Mouse (Mus musculus): ENCODE data around the gene Gm17334. TPM values are rescaled to one million over a fixed set of nuclear protein-coding genes. Genes with fewer than 3 reads are reported as not detected.

Gm17334 gene
- polyA plus RNA-seq, 1 experiment from 2014 or later = not detected

DNA sequence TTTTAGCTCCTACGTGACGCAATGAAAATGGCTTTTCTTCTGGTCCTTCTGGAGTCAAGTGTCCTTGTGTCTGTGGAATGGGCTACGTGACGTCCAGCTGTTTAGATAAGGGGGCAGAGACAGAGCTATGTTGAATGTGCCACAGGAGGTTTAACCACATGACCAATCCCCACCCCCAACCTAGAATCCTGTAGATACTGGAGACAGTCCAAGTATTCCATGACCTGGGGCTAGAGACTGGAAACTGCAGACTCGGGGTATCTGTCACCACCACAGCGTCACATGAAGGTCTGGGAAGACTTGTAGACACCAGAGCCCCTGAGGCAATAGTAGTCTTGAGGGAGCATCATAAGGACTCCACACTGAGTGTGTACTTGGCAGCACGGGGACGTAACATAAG, 22.8 kb upstream of the Gm17334 start:
- Histone ChIP-seq H3K4me1 (peaks cover 15% of the 10 kb centered on the region), H3K27me3 (replicated peaks) (no peaks in the 10 kb centered on the region), H3K27ac (replicated peaks) (no peak overlapping the region), H3K4me3 (replicated peaks) (no peak overlapping the region), H3K4me2 (no peak overlapping the region), H3K9me3 (replicated peaks) (no peaks in the 10 kb centered on the region), H3K36me3 (no peaks in the 10 kb centered on the region), H3K9ac (replicated peaks) (no peak overlapping the region)
- no peak for ATAC-seq (ENCODE audit: low FRiP score)
- WGBS = 71% methylated on average over 8 of the region's 8 CpGs

DNA sequence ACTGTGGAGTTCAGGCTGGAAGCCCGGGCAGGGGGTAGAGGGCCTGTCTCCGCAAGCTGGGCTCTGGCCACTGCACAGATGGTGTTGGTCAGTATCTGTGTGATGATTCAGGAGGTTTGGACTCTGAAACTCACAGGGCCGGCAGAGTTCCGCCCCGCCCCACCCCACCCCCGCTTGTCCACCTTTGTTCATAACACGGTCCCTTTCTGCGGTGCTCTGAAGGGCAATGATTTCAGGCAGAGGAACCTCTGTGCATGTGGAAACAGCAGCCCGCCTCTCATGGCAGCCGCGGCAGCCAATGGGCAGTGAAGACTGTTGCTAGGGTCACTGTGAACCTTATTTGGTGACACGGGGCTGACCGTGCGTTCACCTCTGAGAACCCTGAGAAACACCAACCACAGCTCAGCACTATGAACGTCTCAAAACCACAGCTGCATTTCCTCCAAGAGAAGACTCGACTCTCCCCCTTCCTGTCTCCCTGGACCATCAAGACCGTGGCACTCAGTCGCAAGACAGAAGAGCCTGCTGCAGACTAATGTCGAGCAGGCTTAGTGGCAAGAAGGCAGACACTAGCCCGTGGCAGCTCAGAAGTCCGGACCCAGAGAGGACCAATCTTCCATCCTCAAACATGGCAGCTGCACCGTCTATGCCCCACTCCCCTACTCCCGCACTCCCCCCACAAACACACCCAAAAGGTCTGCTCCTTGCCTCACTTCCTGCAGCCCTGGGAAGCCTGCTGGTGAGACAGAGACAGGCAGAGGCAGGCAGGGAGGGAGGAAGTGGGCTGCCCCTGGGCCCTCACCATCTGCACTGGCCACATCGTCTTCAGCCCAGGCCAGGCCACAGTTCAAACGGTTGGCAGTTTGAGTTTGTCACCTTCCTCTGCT, 21.9 kb upstream of the Gm17334 start:
- no peak overlapping the region for H3K4me3 ChIP-seq (replicated peaks)
- no peaks in the 10 kb centered on the region for H3K36me3 ChIP-seq
- H3K9ac ChIP-seq (replicated peaks) = no peak overlapping the region
- no peak overlapping the region for H3K4me2 ChIP-seq
- H3K27me3 ChIP-seq (replicated peaks) = no peaks in the 10 kb centered on the region
- ATAC-seq (ENCODE audit: low FRiP score) = no peak; the same call in 1 of the 2 replicates
- peaks cover 15% of the 10 kb centered on the region for H3K4me1 ChIP-seq
- no peaks in the 10 kb centered on the region for H3K9me3 ChIP-seq (replicated peaks)
- WGBS = 64% methylated on average over 25 of the region's 25 CpGs
- H3K27ac ChIP-seq (replicated peaks) = no peak overlapping the region

DNA sequence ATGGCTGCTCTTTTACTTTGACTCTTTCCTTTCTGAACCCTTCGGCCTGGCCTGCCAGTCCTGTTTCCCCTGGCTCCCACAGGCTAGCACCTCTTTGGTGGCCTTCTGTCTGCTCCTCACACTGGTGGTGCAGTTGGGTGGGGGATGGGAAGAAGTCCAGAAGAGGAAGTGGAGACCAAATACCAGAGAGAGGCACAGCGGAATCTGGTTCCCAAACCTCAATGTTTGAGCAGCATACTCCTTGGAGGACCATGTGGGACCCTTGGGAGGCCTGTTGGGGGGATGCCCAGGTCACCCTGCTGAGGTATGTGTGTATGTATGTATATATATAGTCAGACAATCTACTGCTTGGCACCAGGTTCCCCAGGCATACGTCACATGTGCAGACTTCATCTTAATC, 21.0 kb upstream of the Gm17334 start:
- Histone ChIP-seq H3K27me3 (replicated peaks) (no peaks in the 10 kb centered on the region), H3K27ac (replicated peaks) (no peak overlapping the region), H3K9me3 (replicated peaks) (no peaks in the 10 kb centered on the region), H3K9ac (replicated peaks) (no peak overlapping the region), H3K4me3 (replicated peaks) (no peak overlapping the region), H3K4me1 (peaks cover 15% of the 10 kb centered on the region), H3K4me2 (no peak overlapping the region), H3K36me3 (no peaks in the 10 kb centered on the region)
- no peak for ATAC-seq (ENCODE audit: low FRiP score)
- WGBS = 87% methylated on average over 3 of the region's 3 CpGs

DNA sequence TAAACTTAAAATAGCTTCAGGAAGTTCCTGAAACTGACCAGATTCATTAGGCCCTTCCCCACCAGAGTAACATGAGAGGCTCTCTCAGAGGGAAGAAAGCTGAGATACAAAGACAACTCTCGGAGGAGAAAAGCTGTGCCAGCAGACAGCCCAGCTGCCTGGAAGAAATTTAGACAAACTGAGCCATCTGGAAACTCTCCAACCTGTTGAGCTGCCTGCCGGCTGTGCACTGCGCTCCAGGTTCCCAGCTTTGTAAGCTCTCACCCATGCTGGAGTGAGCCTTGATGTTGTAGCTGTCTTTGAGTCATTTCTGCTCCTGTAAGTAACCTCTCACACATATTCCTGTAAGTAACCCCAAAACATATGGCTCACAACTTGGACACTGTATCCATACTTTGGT, 20.0 kb upstream of the Gm17334 start:
- H3K4me3 ChIP-seq (replicated peaks) = no peak overlapping the region
- no peaks in the 10 kb centered on the region for H3K36me3 ChIP-seq
- H3K4me1 ChIP-seq = peaks cover 15% of the 10 kb centered on the region
- no peak overlapping the region for H3K27ac ChIP-seq (replicated peaks)
- no peaks in the 10 kb centered on the region for H3K9me3 ChIP-seq (replicated peaks)
- 77% methylated on average over 3 of the region's 3 CpGs for whole genome bisulfite sequencing
- no peak for ATAC-seq (ENCODE audit: low FRiP score)
- no peak overlapping the region for H3K4me2 ChIP-seq
- no peak overlapping the region for H3K9ac ChIP-seq (replicated peaks)
- H3K27me3 ChIP-seq (replicated peaks) = no peaks in the 10 kb centered on the region

DNA sequence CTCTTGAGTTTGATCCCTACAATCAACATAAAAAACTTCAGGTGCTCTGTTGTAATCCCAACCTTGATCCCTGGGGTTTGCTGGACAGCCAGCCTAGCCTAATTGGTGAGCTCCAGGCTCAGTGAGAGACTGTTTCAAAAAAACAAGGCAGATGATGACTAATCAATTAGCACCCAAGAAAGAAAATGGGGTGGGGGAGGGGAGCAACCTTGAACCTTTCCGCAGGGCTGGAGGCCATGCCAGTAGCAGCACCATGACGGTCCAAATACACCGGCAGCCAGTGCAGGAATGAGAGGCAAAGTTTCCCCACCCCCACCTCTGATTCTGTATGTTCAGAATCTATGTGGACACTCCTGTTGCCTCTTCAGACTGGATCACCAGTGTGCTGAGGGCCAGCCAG, 16.3 kb upstream of the Gm17334 start:
- Histone ChIP-seq H3K4me1 (no peaks in the 10 kb centered on the region), H3K9me3 (replicated peaks) (no peaks in the 10 kb centered on the region), H3K4me2 (no peak overlapping the region), H3K27ac (replicated peaks) (no peak overlapping the region), H3K9ac (replicated peaks) (no peak overlapping the region), H3K27me3 (replicated peaks) (no peaks in the 10 kb centered on the region), H3K4me3 (replicated peaks) (no peak overlapping the region), H3K36me3 (no peaks in the 10 kb centered on the region)
- WGBS = 83% methylated on average over 3 of the region's 3 CpGs
- ATAC-seq (ENCODE audit: low FRiP score) = no peak

DNA sequence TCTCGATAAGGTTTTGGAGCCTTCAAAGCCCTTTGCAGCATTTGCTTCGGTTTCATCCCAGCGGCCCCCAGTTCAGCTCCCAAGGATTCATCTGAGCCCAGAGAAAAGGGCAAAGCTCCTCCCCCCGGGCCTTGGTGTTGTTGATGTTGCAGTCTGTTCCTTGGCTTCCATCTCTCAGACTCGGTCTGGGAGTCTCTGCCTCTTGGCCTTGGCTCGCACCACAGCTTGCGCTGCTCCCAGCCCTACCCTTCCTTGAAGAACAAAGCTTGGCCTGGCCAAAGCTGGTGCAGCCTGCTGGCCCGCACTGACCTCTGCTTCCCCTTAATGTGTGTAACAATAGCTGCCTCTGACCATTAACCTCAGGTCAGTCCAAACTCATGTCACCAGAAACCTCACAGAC, 15.2 kb upstream of the Gm17334 start:
- H3K9me3 ChIP-seq (replicated peaks) = no peaks in the 10 kb centered on the region
- 61% methylated on average over 8 of the region's 8 CpGs for WGBS
- H3K9ac ChIP-seq (replicated peaks) = no peak overlapping the region
- no peak overlapping the region for H3K4me3 ChIP-seq (replicated peaks)
- no peaks in the 10 kb centered on the region for H3K4me1 ChIP-seq
- no peak overlapping the region for H3K4me2 ChIP-seq
- ATAC-seq (ENCODE audit: low FRiP score) = no peak
- no peak overlapping the region for H3K27ac ChIP-seq (replicated peaks)
- H3K36me3 ChIP-seq = no peaks in the 10 kb centered on the region
- no peaks in the 10 kb centered on the region for H3K27me3 ChIP-seq (replicated peaks)

DNA sequence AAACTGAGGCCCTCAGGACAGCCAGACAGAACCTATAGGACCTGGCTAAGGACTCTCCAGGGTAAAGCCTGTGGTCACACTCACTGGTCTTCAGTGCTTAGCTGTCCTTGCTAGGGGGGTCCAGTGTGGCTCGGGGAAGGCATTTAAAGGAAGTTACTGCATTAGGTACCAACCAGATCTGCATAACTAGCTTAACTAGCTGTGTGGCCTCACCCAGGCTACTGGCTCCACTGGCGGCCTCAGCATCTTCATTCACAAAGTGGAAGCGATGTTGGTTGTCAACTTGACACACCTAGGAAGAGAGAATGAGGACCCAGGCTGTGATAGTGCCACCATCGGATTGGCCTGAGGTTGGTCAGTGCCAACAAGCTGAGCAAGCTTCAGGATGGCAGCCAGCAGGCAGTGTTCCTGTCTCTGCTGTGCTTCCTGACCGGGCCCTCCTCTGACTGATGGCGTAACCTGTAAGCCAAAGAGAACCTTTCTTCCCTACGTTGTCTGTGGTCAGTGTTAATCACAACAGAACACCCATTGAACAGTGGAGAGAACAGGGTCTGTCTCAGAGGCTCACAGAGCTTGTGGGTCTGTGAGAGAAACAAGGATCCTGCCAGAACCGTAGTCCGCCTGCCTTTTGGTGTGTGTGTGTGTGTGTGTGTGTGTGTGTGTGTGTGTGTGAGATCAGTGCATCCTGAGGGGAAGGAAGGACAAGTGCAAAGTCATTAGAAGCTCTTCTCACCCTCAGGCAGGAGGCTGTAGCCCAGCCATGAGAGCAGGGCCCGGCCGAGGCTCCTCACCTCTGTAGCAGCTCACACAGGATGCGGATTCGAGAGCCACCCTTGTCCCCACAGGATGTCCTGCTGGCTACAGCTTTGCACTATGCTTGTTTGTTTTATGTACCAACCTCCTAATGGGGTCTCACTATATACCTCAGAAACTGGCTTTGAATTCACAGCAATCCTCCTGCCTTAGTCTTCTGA, 13.4 kb upstream of the Gm17334 start:
- 89% methylated on average over 13 of the region's 13 CpGs for WGBS
- Histone ChIP-seq H3K4me3 (replicated peaks) (no peak overlapping the region), H3K27me3 (replicated peaks) (no peaks in the 10 kb centered on the region), H3K4me2 (no peak overlapping the region), H3K27ac (replicated peaks) (no peak overlapping the region), H3K9ac (replicated peaks) (no peak overlapping the region), H3K9me3 (replicated peaks) (no peaks in the 10 kb centered on the region), H3K4me1 (no peaks in the 10 kb centered on the region), H3K36me3 (no peaks in the 10 kb centered on the region)
- ATAC-seq (ENCODE audit: low FRiP score) = no peak

DNA sequence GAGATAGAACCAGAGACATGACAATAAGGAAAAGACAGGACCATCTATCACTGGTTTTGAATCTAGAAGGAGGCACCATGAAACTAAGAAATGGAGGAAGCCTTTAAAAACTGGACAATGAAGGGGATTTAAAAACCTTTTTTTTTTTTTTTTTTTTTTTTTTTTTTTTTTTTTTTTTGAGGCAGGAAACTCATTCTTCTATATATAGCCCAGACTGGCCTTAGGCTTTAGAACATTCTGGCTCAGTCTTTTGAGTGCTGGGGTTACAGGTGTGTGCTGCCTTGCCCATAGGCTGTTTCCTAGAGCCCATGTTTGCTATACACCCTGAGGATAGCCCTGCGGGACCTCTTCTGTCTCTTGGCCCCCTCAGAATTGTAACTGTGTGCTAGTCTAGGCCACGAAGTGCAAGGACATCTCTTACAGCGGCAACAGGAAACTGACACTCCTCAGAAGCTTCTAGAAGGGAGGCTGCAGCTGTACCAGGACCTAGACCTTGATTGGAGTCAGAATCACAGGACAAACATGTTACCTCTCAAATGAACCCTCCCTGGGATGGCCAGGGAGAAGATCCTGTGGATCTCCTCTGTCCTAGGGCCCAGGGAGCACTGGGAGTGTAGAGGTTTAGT, 12.4 kb upstream of the Gm17334 start:
- no peaks in the 10 kb centered on the region for H3K27me3 ChIP-seq (replicated peaks)
- H3K9me3 ChIP-seq (replicated peaks) = no peaks in the 10 kb centered on the region
- H3K4me2 ChIP-seq = no peak overlapping the region
- H3K4me1 ChIP-seq = no peaks in the 10 kb centered on the region
- H3K4me3 ChIP-seq (replicated peaks) = no peak overlapping the region
- no peak overlapping the region for H3K9ac ChIP-seq (replicated peaks)
- H3K36me3 ChIP-seq = no peaks in the 10 kb centered on the region
- 82% methylated on average over 3 of the region's 3 CpGs for WGBS
- no peak overlapping the region for H3K27ac ChIP-seq (replicated peaks)
- no peak for ATAC-seq (ENCODE audit: low FRiP score)

DNA sequence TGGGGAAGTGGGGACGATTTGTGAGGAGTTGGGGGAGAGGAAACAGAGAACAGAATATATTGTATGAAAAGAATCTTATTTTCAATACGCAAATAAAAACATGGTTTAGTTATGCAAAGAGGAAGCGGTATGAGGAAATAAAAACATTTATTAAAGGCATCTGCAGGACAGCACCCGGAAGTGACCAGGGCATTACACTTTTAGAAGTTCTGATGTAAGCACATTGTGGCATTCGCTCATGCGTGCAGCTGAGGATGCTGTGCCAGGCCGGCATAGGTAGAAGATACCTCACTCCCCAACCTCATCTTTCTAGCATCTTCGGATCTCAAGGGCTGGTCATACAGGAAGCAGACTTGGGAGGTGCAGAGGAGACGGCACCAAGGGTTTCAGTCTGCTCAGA, 10.3 kb upstream of the Gm17334 start:
- WGBS = 93% methylated on average over 9 of the region's 9 CpGs
- H3K4me2 ChIP-seq = no peak overlapping the region
- no peak overlapping the region for H3K4me3 ChIP-seq (replicated peaks)
- no peaks in the 10 kb centered on the region for H3K36me3 ChIP-seq
- H3K27ac ChIP-seq (replicated peaks) = no peak overlapping the region
- ATAC-seq (ENCODE audit: low FRiP score) = no peak
- H3K9me3 ChIP-seq (replicated peaks) = no peaks in the 10 kb centered on the region
- H3K4me1 ChIP-seq = no peaks in the 10 kb centered on the region
- H3K9ac ChIP-seq (replicated peaks) = no peak overlapping the region
- no peaks in the 10 kb centered on the region for H3K27me3 ChIP-seq (replicated peaks)

DNA sequence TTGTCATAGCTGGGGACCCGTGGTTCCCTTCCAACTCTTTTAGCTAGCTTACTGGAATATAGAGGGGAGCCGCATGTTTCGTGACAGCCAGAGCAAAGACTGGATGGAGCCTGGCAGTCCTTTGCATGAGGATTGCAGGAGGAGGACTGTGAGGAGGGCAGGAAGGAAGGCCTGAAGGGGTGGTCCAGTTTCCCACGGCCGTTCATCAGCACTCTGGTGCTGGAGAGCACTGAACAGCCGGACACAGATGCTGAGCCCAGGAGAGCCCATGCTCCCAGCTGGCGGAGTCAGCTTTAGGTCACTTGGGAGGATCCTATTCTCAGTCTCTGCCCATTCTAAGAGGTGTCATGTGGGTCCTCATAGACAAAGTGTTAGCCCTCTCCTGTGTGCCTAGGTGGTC, 9.0 kb upstream of the Gm17334 start:
- Histone ChIP-seq H3K4me1 (no peaks in the 10 kb centered on the region), H3K36me3 (no peaks in the 10 kb centered on the region), H3K4me2 (no peak overlapping the region), H3K9ac (replicated peaks) (no peak overlapping the region), H3K4me3 (replicated peaks) (no peak overlapping the region), H3K9me3 (replicated peaks) (no peaks in the 10 kb centered on the region), H3K27ac (replicated peaks) (no peak overlapping the region), H3K27me3 (replicated peaks) (no peaks in the 10 kb centered on the region)
- no peak for ATAC-seq (ENCODE audit: low FRiP score)
- 91% methylated on average over 7 of the region's 7 CpGs for WGBS

DNA sequence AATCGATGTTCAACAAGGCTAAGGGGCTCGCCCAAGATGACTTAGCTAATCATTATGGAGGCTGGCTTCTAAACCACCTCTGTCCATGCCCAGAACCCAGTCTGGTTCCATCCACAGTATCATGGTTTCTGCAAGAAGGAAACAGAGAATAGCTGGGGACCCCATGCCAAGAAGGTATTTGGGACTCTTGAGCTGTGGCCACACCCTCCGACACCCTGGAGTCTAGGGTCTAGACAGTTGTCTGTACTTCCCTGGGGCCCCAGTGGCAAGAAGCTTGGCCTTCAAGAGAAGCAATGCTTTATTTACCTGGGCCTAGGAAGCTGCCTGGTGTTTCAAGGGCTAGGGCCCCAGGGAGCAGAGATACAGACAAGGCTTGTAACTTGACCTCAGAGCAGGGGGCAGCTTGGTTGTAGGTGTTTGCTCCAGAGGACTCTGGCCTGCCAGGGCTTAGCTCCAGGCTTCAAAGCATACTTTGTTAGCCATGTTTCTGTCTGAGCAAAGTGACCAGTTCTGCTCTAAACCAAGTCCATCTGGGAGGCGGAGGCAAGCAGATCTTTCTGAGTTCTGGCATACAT, 8.3 kb upstream of the Gm17334 start:
- no peak for ATAC-seq (ENCODE audit: low FRiP score)
- Histone ChIP-seq H3K36me3 (no peaks in the 10 kb centered on the region), H3K4me2 (no peak overlapping the region), H3K4me1 (no peaks in the 10 kb centered on the region), H3K27ac (replicated peaks) (no peak overlapping the region), H3K4me3 (replicated peaks) (no peak overlapping the region), H3K9ac (replicated peaks) (no peak overlapping the region), H3K9me3 (replicated peaks) (no peaks in the 10 kb centered on the region), H3K27me3 (replicated peaks) (no peaks in the 10 kb centered on the region)
- WGBS = 91% methylated on average over 4 of the region's 4 CpGs
